Mouse (Mus musculus) G1E (cell line): ENCODE measurements around the gene 5031439G07Rik.

ENCODE experiments used
- CTCF ChIP-seq: IDR thresholded peaks from 2 replicates; pipeline ENCODE4 v1.5.1; 2012; ENCODE audit warnings: low read depth, low read length, inconsistent platforms, mixed read lengths
- TAL1 ChIP-seq: conservative IDR thresholded peaks from 2 replicates; pipeline ENCODE4 v1.6.1; 2012; ENCODE audit warnings: low read depth, low read length, inconsistent platforms, mixed read lengths

- no peak for TF ChIP-seq CTCF
- TF ChIP-seq TAL1: no peak
Observed at GRCm38 (mm10) chr15:84932351-84932750, 56.0 kb downstream of the 5031439G07Rik start.
